Mouse (Mus musculus) liver, adult 2 months (tissue): ENCODE measurements around the gene Utp14a. TPM values are rescaled to one million over a fixed set of nuclear protein-coding genes. Genes with fewer than 3 reads are reported as not detected.
A peak's percentile ranks its signal among the peaks of the same experiment; 100 is the strongest.

Source experiments
- DNase-seq: peaks from one replicate; pipeline ENCODE4 v3.0.0-alpha.2; 2011; ENCODE audit warnings: low read depth, low spot score; ENCODE audit errors: extremely low read depth
- H3K27ac ChIP-seq: fragments of 200-500 bp; replicated peaks from 2 replicates; pipeline ENCODE4 v1.5.1; 2012; ENCODE audit warnings: low read depth, mild to moderate bottlenecking, control low read depth, inconsistent platforms, low read length; ENCODE audit not compliant: insufficient read depth
- H3K27me3 ChIP-seq: fragments of 200-500 bp; 2 replicates; pipeline ENCODE4 v1.6.1; 2012; ENCODE audit warnings: mild to moderate bottlenecking, moderate library complexity, low read length, inconsistent platforms; ENCODE audit not compliant: control insufficient read depth, insufficient read depth
- H3K36me3 ChIP-seq: fragments of 200-500 bp; 2 replicates; pipeline ENCODE4 v1.6.1; 2012; ENCODE audit warnings: low read length, inconsistent platforms; ENCODE audit not compliant: control insufficient read depth, insufficient read depth
- H3K4me1 ChIP-seq: fragments of 200-500 bp; 2 replicates; pipeline ENCODE4 v1.6.1; 2011; ENCODE audit warnings: low read length; ENCODE audit not compliant: control insufficient read depth, insufficient read depth
- H3K4me3 ChIP-seq: fragments of 200-500 bp; 2 replicates; pipeline ENCODE4 v1.5.1; 2011; ENCODE audit warnings: low read depth, mild to moderate bottlenecking, control low read depth, low read length, moderate library complexity; ENCODE audit not compliant: insufficient read depth
- H3K79me2 ChIP-seq: fragments of 200-500 bp; 2 replicates; pipeline ENCODE4 v1.6.1; 2012; ENCODE audit warnings: inconsistent platforms, mild to moderate bottlenecking, low read length, moderate library complexity; ENCODE audit not compliant: control insufficient read depth, insufficient read depth
- H3K9ac ChIP-seq: fragments of 200-500 bp; 2 replicates; pipeline ENCODE4 v1.6.1; 2012; ENCODE audit warnings: low read depth, mild to moderate bottlenecking, control low read depth, inconsistent platforms, low read length
- CTCF ChIP-seq: fragments of 200-500 bp; IDR thresholded peaks from 2 replicates; pipeline ENCODE4 v1.5.1; 2011; ENCODE audit warnings: low read depth, low read length, control low read depth
- POLR2A ChIP-seq: fragments of 200-500 bp; IDR thresholded peaks from 2 replicates; pipeline ENCODE4 v1.6.1; 2011; ENCODE audit warnings: low read length, control low read depth; ENCODE audit not compliant: insufficient read depth; ENCODE audit errors: extremely low read depth
- WGBS: fragments of 180-500 bp; shearing (Covaris S2); methylation state at CpG from one replicate; pipeline ENCODE4 v1.1.7; 2018; 5-methylcytosine and 5-hydroxymethylcytosine counted together
- polyA plus RNA-seq: library from polyadenylated mRNA; depleted of rRNA; stranded (reverse); fragments of >200 nt; gene quantifications from 2 replicates; pipeline ENCODE4 v1.2.3, GENCODE M21; 2012
- total RNA-seq: library from RNA; depleted of rRNA; stranded (reverse); fragments of >200 nt; gene quantifications from 2 replicates; pipeline ENCODE4 v1.2.3, GENCODE M21; 2014

The Utp14a gene
- total and polyA plus RNA-seq, 2 experiments, result 2.2 to 6.7 TPM

DNA sequence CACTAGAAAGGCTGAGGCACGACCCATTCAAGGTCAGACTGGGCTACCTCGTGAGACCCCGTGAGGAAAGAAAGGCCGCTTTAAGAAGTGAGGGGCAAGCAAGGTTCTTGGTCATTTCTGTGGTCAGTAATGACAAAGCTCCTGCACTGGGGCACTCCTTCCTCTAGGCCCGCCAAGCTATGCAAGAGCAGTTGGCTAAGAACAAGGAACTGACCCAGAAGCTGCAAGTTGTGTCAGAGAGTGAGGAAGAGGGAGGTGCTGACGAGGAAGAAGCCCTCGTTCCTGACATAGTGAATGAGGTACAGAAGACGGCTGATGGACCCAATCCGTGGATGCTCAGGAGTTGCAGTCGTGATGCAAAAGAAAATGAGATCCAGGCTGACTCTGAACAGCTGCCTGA lies 18.0 kb downstream of the Utp14a start:
- H3K4me3 ChIP-seq, result no peak overlapping the region
- H3K36me3 ChIP-seq, result peaks cover 29% of the 10 kb centered on the region
- TF ChIP-seq CTCF, result no peak
- TF ChIP-seq POLR2A, result no peak

DNA sequence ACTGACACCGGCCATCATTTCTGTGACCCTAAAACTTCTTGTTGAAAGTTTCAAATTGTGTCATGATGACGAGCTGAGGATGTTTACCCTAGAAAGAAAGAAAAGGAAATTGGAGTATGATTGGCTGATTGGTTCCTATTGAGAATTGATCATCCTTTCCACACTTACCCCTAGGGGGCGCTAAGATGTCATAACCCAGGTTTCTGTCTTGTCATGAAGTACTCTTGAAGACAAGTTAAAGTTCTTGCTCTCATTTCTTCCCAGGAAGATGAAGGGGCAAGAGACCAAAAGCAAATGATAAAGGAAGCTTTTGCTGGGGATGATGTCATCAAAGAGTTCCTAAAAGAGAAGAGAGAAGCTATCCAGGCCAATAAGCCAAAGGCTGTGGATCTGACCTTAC lies 21.4 kb downstream of the Utp14a start:
- H3K79me2 ChIP-seq, result no peaks in the 10 kb centered on the region
- no peak overlapping the region for H3K4me3 ChIP-seq
- H3K27me3 ChIP-seq, result no peaks in the 10 kb centered on the region
- 24% methylated on average over 3 of the region's 3 CpGs for WGBS
- no peaks in the 10 kb centered on the region for H3K4me1 ChIP-seq
- H3K27ac ChIP-seq, result no peak overlapping the region
- DNase-seq, result peak; percentile 34
- H3K9ac ChIP-seq, result no peak overlapping the region
- peaks cover 23% of the 10 kb centered on the region for H3K36me3 ChIP-seq
- TF ChIP-seq POLR2A, result no peak
- TF ChIP-seq CTCF, result peak; percentile 9; the same call in 1 of the 2 replicates

More for the DNA sequence above, 18.0 kb downstream of the Utp14a start:
- Histone ChIP-seq H3K4me1 (no peaks in the 10 kb centered on the region), H3K9ac (no peak overlapping the region), H3K79me2 (no peaks in the 10 kb centered on the region), H3K27me3 (no peaks in the 10 kb centered on the region), H3K27ac (no peak overlapping the region)
- 85% methylated on average over 10 of the region's 10 CpGs for WGBS
- DNase-seq, result no peak

DNA sequence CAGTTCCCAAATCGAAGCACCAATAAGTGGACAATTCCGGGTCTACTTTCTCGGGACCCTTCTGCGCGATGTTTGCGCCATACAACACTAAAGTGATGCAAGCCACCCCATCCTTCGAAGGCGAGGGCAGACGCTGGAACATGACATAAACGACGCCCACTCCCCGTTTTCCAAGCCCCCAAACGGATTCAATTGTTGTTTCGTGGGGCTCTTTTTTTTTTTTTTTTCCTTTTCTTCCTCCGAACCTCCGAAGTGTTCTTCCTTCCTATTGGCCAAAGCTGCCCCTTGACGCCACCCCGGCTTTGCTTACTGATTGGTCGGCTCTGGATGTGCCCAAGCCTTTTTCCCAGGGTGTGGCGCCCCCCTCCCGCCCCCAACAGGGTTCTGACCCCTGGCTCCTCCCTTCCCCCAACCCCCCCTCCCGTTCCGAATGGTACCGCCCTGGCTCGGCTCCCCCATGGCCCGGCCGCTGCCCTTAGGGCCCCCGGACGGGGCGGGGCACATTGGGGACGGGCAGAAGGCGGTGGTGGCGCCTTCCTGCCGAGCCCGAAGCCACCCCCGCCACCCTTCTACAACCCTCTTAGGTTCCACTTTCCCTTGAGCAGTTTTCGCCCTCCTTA lies 27.8 kb downstream of the Utp14a start:
- H3K4me1 ChIP-seq, result no peaks in the 10 kb centered on the region
- H3K27me3 ChIP-seq, result no peaks in the 10 kb centered on the region
- peak overlapping the region; percentile 95 for H3K27ac ChIP-seq
- peak overlapping the region; percentile 87 for H3K4me3 ChIP-seq
- 2% methylated on average over 21 of the region's 37 CpGs for WGBS
- no peak for TF ChIP-seq POLR2A
- TF ChIP-seq CTCF, result no peak
- DNase-seq, result peak; percentile 69
- peaks cover 7% of the 10 kb centered on the region for H3K36me3 ChIP-seq
- H3K79me2 ChIP-seq, result no peaks in the 10 kb centered on the region
- H3K9ac ChIP-seq, result peak overlapping the region; percentile 82

DNA sequence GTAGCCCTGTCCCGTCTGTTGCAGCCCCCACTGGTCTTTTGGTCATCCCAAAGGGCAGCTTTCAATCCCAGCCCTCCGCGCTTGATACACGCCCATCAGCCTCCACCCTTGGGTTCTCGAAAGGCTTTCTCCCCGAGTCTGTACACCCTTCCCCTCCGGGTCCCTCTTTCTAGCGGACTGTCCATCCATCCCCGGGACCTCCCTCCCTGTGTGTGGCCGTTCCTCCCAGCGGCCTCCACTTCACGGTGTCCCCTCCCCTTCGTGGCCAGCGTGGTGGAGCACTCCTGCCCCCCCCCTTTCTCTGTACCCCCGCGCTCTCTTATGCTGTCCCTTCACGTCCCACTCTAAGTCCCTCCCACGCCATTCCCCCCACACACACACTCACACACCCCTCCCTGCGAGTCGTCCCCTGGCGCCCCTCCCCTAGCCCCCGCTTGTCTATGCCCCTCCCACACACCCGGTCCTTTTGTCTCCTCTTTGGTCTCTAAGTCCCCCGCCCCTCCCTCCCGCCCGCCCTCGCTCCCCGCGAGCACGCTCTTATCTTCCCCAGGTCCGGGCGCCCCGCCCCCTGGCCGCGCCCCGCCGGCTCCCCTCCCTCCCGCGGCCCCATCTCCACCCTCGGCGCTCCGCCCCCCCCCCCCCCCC lies 28.5 kb downstream of the Utp14a start:
- TF ChIP-seq POLR2A (no peak), CTCF (no peak)
- H3K27me3 ChIP-seq, result no peaks in the 10 kb centered on the region
- H3K36me3 ChIP-seq, result peaks cover 2% of the 10 kb centered on the region; the same call in 1 of the 2 replicates
- peak overlapping the region; percentile 87 for H3K4me3 ChIP-seq
- H3K4me1 ChIP-seq, result no peaks in the 10 kb centered on the region
- peak; percentile 70 for DNase-seq
- H3K27ac ChIP-seq, result peak overlapping the region; percentile 95
- H3K79me2 ChIP-seq, result no peaks in the 10 kb centered on the region
- H3K9ac ChIP-seq, result peak overlapping the region; percentile 82
- 2% methylated on average over 22 of the region's 42 CpGs for whole genome bisulfite sequencing

DNA sequence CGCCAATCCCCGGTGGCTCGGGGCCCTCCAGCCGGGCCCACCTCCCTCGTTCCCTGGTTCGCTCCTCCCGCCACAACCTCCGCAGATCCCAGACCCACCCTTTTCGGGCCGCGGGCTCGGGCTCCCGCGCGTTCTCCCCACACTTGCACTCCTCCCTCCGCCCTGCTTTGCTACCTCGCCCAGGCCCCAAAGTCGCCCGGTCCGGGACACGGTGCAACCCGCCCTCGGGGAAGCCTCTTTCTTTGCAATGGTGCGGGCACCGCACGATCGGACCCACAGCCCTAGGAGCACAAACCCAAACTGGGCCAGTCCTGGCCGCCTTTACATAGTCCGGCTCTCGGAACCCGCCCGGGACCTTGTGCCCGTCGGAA lies 29.0 kb downstream of the Utp14a start:
- no peaks in the 10 kb centered on the region for H3K27me3 ChIP-seq
- H3K4me1 ChIP-seq, result no peaks in the 10 kb centered on the region
- peaks cover 2% of the 10 kb centered on the region; the same call in 1 of the 2 replicates for H3K36me3 ChIP-seq
- no peaks in the 10 kb centered on the region for H3K79me2 ChIP-seq
- H3K9ac ChIP-seq, result peak overlapping the region; percentile 75
- WGBS, result 1% methylated on average over 25 of the region's 34 CpGs
- H3K27ac ChIP-seq, result peak overlapping the region; percentile 23; the same call in 1 of the 2 replicates
- no peak for TF ChIP-seq POLR2A
- no peak for TF ChIP-seq CTCF
- peak overlapping the region; percentile 74 for H3K4me3 ChIP-seq
- no peak for DNase-seq

DNA sequence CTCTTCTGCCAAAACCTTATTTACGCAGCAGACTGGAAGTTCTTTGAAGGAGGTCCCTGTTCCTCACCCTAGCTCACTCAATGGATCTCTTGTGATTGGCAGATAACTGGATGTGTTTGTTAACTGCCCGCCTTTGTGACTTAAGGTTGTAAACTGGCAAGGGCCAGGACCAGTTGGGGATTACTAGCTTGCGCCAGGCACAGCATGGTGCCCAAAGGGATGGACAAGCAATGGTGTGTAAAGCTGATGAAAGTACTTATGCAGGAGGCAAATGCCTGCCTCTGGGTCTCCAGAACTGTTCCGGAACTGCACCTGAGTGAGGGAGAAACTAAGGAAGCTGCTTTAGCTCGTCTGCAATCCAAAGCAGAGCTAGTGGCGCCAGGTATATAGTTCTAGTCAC lies 29.8 kb downstream of the Utp14a start:
- Histone ChIP-seq H3K79me2 (no peaks in the 10 kb centered on the region), H3K4me3 (no peak overlapping the region), H3K27me3 (no peaks in the 10 kb centered on the region), H3K36me3 (peaks cover 1% of the 10 kb centered on the region; the same call in 1 of the 2 replicates), H3K4me1 (no peaks in the 10 kb centered on the region), H3K27ac (no peak overlapping the region), H3K9ac (no peak overlapping the region)
- 94% methylated on average over 6 of the region's 6 CpGs for WGBS
- TF ChIP-seq POLR2A (no peak), CTCF (no peak)
- DNase-seq, result no peak
